Mouse (Mus musculus) hindbrain, postnatal 0 days (tissue): ENCODE results near the gene Hectd2. TPM values are rescaled to one million over a fixed set of nuclear protein-coding genes. Genes with fewer than 3 reads are reported as not detected.

Experiments used
- ATAC-seq: fragments of 200-750 bp; cut with Nextera tagmentation; 2 replicates; pipeline ENCODE4 v1.8.0; 2017; ENCODE audit warnings: mild to moderate bottlenecking, moderate TSS enrichment, moderate library complexity
- DNase-seq: peaks from one replicate; pipeline ENCODE4 v3.0.0-alpha.2; 2015; ENCODE audit warnings: low spot score
- H3K27ac ChIP-seq: fragments of 300-500 bp; sonication (generic); 2 replicates; pipeline ENCODE4 v1.5.1; 2014; ENCODE audit warnings: mild to moderate bottlenecking
- H3K27me3 ChIP-seq: fragments of 300-500 bp; sonication (generic); 2 replicates; pipeline ENCODE4 v1.6.1; 2014; ENCODE audit warnings: low read length, mixed read lengths; ENCODE audit not compliant: insufficient read depth
- H3K36me3 ChIP-seq: fragments of 300-500 bp; sonication (generic); 2 replicates; pipeline ENCODE4 v1.6.1; 2014; ENCODE audit warnings: low read length, mixed read lengths; ENCODE audit not compliant: insufficient read depth
- H3K4me1 ChIP-seq: fragments of 300-500 bp; sonication (generic); 2 replicates; pipeline ENCODE4 v1.6.1; 2014; ENCODE audit warnings: antibody characterized with exemption, low read length, mixed read lengths; ENCODE audit not compliant: insufficient read depth
- H3K4me2 ChIP-seq: fragments of 300-500 bp; sonication (generic); 2 replicates; pipeline ENCODE4 v1.6.1; 2014; ENCODE audit warnings: low read depth, mild to moderate bottlenecking, low read length, moderate library complexity, mixed read lengths
- H3K4me3 ChIP-seq: fragments of 300-500 bp; sonication (generic); 2 replicates; pipeline ENCODE4 v1.5.1; 2014; ENCODE audit warnings: low read length
- H3K9ac ChIP-seq: fragments of 300-500 bp; sonication (generic); replicated peaks from 2 replicates; pipeline ENCODE4 v1.6.1; 2014; ENCODE audit warnings: mild to moderate bottlenecking, low read length, moderate library complexity, mixed read lengths
- H3K9me3 ChIP-seq: fragments of 300-500 bp; sonication (generic); 2 replicates; pipeline ENCODE4 v1.6.1; 2016; ENCODE audit warnings: low read length, mixed read lengths
- CTCF ChIP-seq: IDR thresholded peaks from 2 replicates; pipeline ENCODE4 v1.5.1; 2016; ENCODE audit warnings: antibody characterized with exemption, control low read depth, low read depth
- WGBS: fragments of 180-500 bp; shearing (Covaris S2); extraction: QIAGEN DNeasy Blood & Tissue Kit; methylation state at CpG from one replicate; pipeline ENCODE4 v1.1.7; 2014; 5-methylcytosine and 5-hydroxymethylcytosine counted together
- polyA plus RNA-seq: library from polyadenylated mRNA; unstranded; fragments of >200 nt; fragmentation: Nextera tagmentation; extraction: Ambion mirVana; gene quantifications from 2 replicates; pipeline ENCODE4 v1.2.1, GENCODE M21; 2015
- total RNA-seq: library from RNA; depleted of rRNA; stranded (reverse); fragments of >200 nt; gene quantifications from 2 replicates; pipeline ENCODE4 v1.2.3, GENCODE M21; 2014

Hectd2 gene
- total and polyA plus RNA-seq, 2 experiments from 2014 or later: 6.7 to 20.7 TPM

DNA sequence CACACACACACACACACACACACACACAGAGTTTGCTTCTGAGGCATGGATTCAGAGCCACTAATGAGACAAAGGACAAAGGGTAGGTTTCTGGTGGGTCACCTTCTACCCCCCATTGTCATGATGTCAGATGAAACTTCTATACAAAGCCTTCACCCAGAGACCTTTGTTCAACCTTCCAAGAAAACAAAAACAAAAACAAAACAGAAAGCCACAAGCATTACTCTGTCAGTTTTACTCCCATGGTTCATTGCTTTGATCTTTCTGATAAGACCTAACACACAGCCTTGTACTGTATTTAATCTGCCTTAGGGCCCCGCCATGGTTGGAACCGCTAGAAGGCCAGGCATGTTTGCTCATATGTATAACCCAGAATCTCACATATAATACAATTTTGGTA is 15.1 kb upstream of the Hectd2 start:
- 99% methylated on average over 2 of the region's 2 CpGs for WGBS
- no peak overlapping the region for H3K4me3 ChIP-seq
- no peak for DNase-seq

DNA sequence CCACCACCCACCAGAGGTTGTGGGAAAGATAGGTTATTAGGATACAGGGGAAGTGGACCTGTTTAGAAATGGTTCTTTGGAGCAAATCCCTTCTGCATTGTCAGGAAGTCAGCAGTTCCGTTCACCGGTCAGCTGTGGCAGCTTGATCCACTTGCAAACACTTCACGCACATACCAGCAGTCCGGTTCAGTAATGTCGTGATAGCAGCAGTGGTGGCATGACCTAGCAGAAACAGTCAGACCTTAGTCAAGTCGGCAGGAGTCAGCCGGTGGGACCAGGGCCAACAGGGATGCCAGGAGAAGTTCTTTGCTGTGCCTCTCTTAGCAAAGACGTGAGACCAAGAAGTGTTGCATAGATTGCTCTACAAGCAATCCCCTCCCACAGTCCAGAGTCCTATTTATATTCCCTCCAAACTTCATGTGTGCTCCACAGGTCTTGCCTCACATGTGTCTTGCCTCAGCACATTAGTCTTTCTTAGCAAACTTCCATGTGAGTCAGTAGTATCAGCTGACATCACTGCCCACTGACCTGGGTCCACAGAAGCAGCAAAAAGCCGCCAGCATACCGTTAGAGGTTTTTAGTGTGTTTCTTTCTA is 14.3 kb upstream of the Hectd2 start:
- Histone ChIP-seq H3K4me2 (no peak overlapping the region), H3K9ac (no peak overlapping the region), H3K36me3 (no peaks in the 10 kb centered on the region), H3K27ac (no peak overlapping the region), H3K4me1 (peaks cover 9% of the 10 kb centered on the region), H3K27me3 (no peaks in the 10 kb centered on the region), H3K4me3 (no peak overlapping the region), H3K9me3 (no peaks in the 10 kb centered on the region)
- WGBS: 68% methylated on average over 10 of the region's 10 CpGs
- TF ChIP-seq CTCF: no peak
- ATAC-seq (no peak), DNase-seq (no peak)

More for the DNA sequence above, 15.1 kb upstream of the Hectd2 start:
- Histone ChIP-seq H3K27me3 (no peaks in the 10 kb centered on the region), H3K4me2 (no peak overlapping the region), H3K27ac (no peak overlapping the region), H3K9ac (no peak overlapping the region), H3K36me3 (no peaks in the 10 kb centered on the region), H3K9me3 (no peaks in the 10 kb centered on the region), H3K4me1 (peaks cover 11% of the 10 kb centered on the region)
- no peak for TF ChIP-seq CTCF
- no peak for ATAC-seq

DNA sequence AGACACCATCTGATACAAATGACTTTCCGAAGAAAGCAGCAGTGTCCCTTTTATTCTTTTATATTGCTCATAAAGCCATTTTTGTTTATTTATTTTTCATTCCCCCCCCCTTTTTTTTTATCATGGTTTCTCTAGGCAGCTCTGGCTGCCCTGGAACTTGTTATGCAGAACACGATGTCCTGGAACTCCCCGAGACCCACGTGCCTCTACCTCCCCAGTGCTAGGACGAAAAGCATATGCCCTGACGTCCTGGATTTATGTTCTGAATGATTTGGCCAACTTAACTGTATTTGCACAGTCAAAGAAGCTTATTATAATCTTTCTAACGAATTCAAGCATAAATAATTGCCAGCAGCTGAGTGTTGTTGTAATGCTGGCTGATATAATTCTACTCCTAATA is 13.7 kb upstream of the Hectd2 start:
- Histone ChIP-seq H3K4me1 (peaks cover 2% of the 10 kb centered on the region), H3K36me3 (no peaks in the 10 kb centered on the region), H3K27ac (no peak overlapping the region), H3K9me3 (no peaks in the 10 kb centered on the region), H3K4me3 (no peak overlapping the region), H3K9ac (no peak overlapping the region), H3K27me3 (no peaks in the 10 kb centered on the region), H3K4me2 (no peak overlapping the region)
- TF ChIP-seq CTCF: no peak
- ATAC-seq: no peak
- no peak for DNase-seq
- 64% methylated on average over 7 of the region's 7 CpGs for WGBS

DNA sequence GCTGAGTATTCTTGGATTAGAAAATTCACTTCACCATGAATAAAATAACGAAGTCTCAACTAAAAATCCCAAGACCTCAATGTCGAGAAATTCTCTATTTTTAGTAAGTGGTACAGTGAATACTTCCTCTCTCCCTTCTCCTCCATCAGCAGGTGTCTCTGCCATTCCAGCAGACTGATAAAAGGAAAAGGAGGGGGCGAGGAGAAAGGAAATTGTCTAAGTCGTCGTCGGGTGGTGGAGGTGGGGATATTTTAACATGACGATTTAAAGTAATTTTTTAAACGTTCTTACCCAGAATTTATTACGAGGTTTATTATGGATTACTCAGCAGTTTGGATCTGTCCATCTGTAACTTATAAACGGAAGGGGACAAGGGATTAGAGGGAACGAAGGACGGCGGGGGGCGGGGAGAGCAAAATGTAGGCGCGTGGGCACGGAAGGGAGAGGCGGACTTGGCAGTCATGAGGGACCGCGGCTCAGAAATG is 836 bp upstream of the Hectd2 start:
- no peaks in the 10 kb centered on the region for H3K9me3 ChIP-seq
- no peaks in the 10 kb centered on the region; the same call in 1 of the 2 replicates for H3K4me1 ChIP-seq
- peak overlapping the region; percentile 96 for H3K4me2 ChIP-seq
- WGBS: 4% methylated on average over 20 of the region's 20 CpGs
- H3K27me3 ChIP-seq: no peaks in the 10 kb centered on the region
- H3K36me3 ChIP-seq: no peaks in the 10 kb centered on the region
- ATAC-seq (peak; percentile 24; the same call in 1 of the 2 replicates), DNase-seq (no peak)
- H3K9ac ChIP-seq: peak overlapping the region; percentile 74
- peak overlapping the region; percentile 93 for H3K4me3 ChIP-seq
- H3K27ac ChIP-seq: peak overlapping the region; percentile 94
- TF ChIP-seq CTCF: no peak

DNA sequence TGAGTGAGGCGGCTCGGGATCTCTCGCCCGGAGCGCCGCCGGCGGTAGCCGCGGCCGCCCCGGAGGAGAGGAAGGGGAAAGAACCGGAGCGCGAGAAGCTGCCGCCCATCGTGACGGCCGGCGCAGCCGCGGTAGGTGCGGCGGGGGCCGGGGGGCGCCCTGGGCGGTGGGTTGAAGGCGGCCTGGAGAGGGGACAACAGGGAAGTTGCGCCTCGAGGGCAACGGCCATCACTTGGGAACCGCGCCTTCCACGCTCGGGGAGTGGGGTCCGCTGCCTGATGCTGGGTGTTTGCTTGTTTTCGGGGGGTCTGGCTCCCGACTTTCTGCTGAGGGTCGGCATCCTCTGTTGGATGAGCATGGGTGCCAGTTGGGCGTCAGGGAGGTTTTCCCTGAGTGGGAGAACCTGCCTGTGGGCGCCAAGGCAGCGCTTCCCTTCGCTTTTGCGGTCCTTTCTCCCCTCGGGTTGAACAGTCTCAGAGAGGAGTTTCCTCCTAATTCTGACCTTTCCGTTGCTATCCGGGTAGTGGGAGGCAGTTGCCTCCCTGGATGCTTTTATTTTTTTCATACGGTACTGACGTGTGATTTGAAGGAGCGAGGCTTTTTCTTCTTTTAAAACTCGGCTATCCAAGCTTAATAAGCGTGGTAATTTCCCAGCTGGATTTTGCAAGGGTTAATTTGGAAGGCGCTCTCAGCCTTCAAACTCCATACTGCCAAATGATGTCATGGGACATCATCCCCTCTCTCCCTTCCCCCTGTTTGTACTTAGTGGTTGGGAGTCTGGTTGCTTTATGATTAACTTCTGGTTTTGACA is 551 bp downstream of the Hectd2 start:
- WGBS: under 1% methylated on average over 43 of the region's 53 CpGs

DNA sequence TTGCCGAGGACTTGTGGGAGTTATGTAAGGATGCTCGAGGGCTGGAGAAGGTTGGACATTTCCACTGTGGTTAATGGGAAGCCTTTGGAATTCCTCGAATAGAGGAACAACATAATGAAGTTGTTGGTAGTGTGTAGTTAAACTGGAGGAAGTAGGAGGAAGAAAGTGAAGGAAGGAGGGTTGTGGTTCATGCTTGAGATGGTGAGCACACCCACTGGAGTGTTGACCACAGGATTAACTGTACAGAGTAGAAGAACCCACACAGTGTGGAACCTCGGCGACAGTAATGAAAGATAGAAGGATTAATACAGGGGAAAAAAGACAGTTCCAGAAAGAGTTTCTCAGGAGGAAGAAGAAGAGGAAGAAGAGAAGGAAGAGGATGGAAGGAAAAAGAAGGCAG is 4.9 kb downstream of the Hectd2 start:
- no peak overlapping the region for H3K9ac ChIP-seq
- no peak overlapping the region for H3K4me2 ChIP-seq
- WGBS: 78% methylated on average over 5 of the region's 5 CpGs
- no peak for TF ChIP-seq CTCF
- no peak overlapping the region for H3K4me3 ChIP-seq
- H3K27ac ChIP-seq: no peak overlapping the region
- no peaks in the 10 kb centered on the region; the same call in 1 of the 2 replicates for H3K4me1 ChIP-seq
- H3K9me3 ChIP-seq: no peaks in the 10 kb centered on the region
- H3K36me3 ChIP-seq: no peaks in the 10 kb centered on the region
- DNase-seq: no peak
- H3K27me3 ChIP-seq: no peaks in the 10 kb centered on the region
- no peak for ATAC-seq

More for the DNA sequence above, 551 bp downstream of the Hectd2 start:
- Histone ChIP-seq H3K27ac (peak overlapping the region; percentile 94), H3K4me3 (peak overlapping the region; percentile 93), H3K36me3 (no peaks in the 10 kb centered on the region), H3K9ac (peak overlapping the region; percentile 74), H3K9me3 (no peaks in the 10 kb centered on the region), H3K4me1 (no peaks in the 10 kb centered on the region; the same call in 1 of the 2 replicates), H3K27me3 (no peaks in the 10 kb centered on the region), H3K4me2 (peak overlapping the region; percentile 96)
- DNase-seq (peak; percentile 66), ATAC-seq (peak; percentile 66)
- TF ChIP-seq CTCF: no peak; the same call in 1 of the 2 replicates
